Mouse (Mus musculus): Measurements from ENCODE around the gene Pam16.
"Not testable (repeated sequence)": the region's sequence is repeated elsewhere in the genome, so short reads cannot be mapped to it uniquely, and the experiment has no call there.

Gene Pam16

GRCm38 (mm10) chr16:4581179-4581578 is 43.6 kb downstream of the Pam16 start:
- in situ Hi-C loops (cut with MboI; ENCODE audit: low pct_unique_long_range_greater_than_20kb in 1 of 2, low sequenced_read_pairs in 2 of 2, unreplicated experiment in 1 of 2) = not testable (repeated sequence)

DNA sequence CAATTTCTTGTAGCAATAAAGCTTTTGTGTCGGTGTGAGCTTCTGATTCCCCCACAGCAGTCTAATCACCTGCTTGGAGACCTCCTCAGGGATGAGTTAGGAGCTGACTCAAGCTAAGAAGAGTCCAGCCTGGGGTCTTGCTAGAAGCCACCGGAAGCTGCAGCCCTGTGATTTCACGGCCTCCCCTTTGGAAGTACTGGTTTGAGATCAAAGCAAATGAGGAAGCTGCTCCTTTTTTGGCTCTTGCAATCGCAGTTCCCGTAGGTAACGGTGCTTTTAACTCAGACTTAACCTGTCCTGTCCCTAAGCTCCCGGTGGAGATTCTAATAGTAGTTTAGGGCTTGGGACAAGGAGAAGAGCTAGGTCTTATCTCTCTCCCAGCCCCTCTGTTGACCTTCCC is 46.2 kb downstream of the Pam16 start:
- in situ Hi-C loops (cut with MboI; ENCODE audit: low pct_unique_long_range_greater_than_20kb in 1 of 2, low sequenced_read_pairs in 2 of 2, unreplicated experiment in 1 of 2) = no loop called here

- in situ Hi-C loops (cut with MboI; ENCODE audit: low pct_unique_long_range_greater_than_20kb in 1 of 2, low sequenced_read_pairs in 2 of 2, unreplicated experiment in 1 of 2) = no loop called here
Observed at GRCm38 (mm10) chr16:4576873-4577272, 47.9 kb downstream of the Pam16 start.

- in situ Hi-C loops (cut with MboI; ENCODE audit: low pct_unique_long_range_greater_than_20kb in 1 of 2, low sequenced_read_pairs in 2 of 2, unreplicated experiment in 1 of 2) = no loop called here
Observed at GRCm38 (mm10) chr16:4576038-4576437, 48.8 kb downstream of the Pam16 start.

GRCm38 (mm10) chr16:4570737-4571136 is 54.1 kb downstream of the Pam16 start:
- in situ Hi-C loops (cut with MboI; ENCODE audit: low pct_unique_long_range_greater_than_20kb in 1 of 2, low sequenced_read_pairs in 2 of 2, unreplicated experiment in 1 of 2) = loop anchor here in 1 of 2 experiments (5.0 kb wide), 1 partner anchor 47 kb away; no protein-coding TSS in a partner anchor

DNA sequence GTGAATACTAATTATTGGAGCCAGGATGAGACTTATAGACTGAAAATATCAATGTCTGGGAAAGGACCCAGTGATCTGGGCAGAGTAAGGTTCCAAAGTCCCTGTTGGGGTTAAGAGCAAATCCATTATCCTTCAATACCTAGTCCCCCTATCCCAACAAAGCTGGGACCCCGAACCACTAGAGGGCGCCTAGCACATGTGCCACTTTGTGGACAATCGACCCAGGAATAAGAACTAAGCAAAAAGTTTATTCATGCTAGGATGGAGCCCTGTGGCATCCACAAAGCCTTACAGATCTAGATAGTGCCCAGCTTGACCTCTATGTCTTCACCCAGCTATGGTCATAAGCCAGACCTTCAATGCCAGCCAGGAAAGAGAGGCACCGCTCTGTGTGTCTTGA is 56.9 kb downstream of the Pam16 start:
- in situ Hi-C loops (cut with MboI; ENCODE audit: low pct_unique_long_range_greater_than_20kb in 1 of 2, low sequenced_read_pairs in 2 of 2, unreplicated experiment in 1 of 2) = loop anchor here in 1 of 2 experiments (5.0 kb wide), 1 partner anchor 49 kb away; no protein-coding TSS in a partner anchor
